Mouse (Mus musculus) hindbrain, embryonic 16.5 days (tissue): ENCODE results near the gene Phactr1. TPM values are rescaled to one million over a fixed set of nuclear protein-coding genes. Genes with fewer than 3 reads are reported as not detected.

ENCODE experiments used
- ATAC-seq: fragments of 200-750 bp; cut with Nextera tagmentation; 2 replicates; pipeline ENCODE4 v1.8.0; 2017; ENCODE audit warnings: moderate TSS enrichment, moderate library complexity
- H3K27ac ChIP-seq: fragments of 300-500 bp; sonication (generic); 2 replicates; pipeline ENCODE4 v1.5.1; 2014; ENCODE audit warnings: low read depth, mild to moderate bottlenecking, control low read depth, low read length, moderate library complexity
- H3K27me3 ChIP-seq: fragments of 300-500 bp; sonication (generic); replicated peaks from 2 replicates; pipeline ENCODE4 v1.6.1; 2014; ENCODE audit warnings: low read length; ENCODE audit not compliant: control insufficient read depth, insufficient read depth
- H3K36me3 ChIP-seq: fragments of 300-500 bp; sonication (generic); 2 replicates; pipeline ENCODE4 v1.6.1; 2014; ENCODE audit warnings: mild to moderate bottlenecking, low read length, moderate library complexity, mixed read lengths; ENCODE audit not compliant: control insufficient read depth, insufficient read depth
- H3K4me1 ChIP-seq: fragments of 300-500 bp; sonication (generic); 2 replicates; pipeline ENCODE4 v1.6.1; 2014; ENCODE audit warnings: low read depth, low read length; ENCODE audit not compliant: control insufficient read depth, insufficient read depth
- H3K4me2 ChIP-seq: fragments of 300-500 bp; sonication (generic); 2 replicates; pipeline ENCODE4 v1.6.1; 2014; ENCODE audit warnings: mild to moderate bottlenecking, low read length, control low read depth, moderate library complexity
- H3K4me3 ChIP-seq: fragments of 300-500 bp; sonication (generic); 2 replicates; pipeline ENCODE4 v1.5.1; 2014; ENCODE audit warnings: mild to moderate bottlenecking, low read length, control low read depth, moderate library complexity
- H3K9ac ChIP-seq: fragments of 300-500 bp; sonication (generic); 2 replicates; pipeline ENCODE4 v1.6.1; 2014; ENCODE audit warnings: low read depth, mild to moderate bottlenecking, control low read depth, low read length, moderate library complexity
- H3K9me3 ChIP-seq: fragments of 300-500 bp; sonication (generic); 2 replicates; pipeline ENCODE4 v1.6.1; 2014; ENCODE audit warnings: mild to moderate bottlenecking, low read length, moderate library complexity; ENCODE audit not compliant: control insufficient read depth
- WGBS: fragments of 180-500 bp; shearing (Covaris S2); extraction: QIAGEN DNeasy Blood & Tissue Kit; methylation state at CpG from one replicate; pipeline ENCODE4 v1.1.7; 2014; 5-methylcytosine and 5-hydroxymethylcytosine counted together
- polyA plus RNA-seq: library from polyadenylated mRNA; unstranded; fragments of >200 nt; fragmentation: Nextera tagmentation; extraction: Ambion mirVana; gene quantifications from 2 replicates; pipeline ENCODE4 v1.2.1, GENCODE M21; 2015

Phactr1 gene
- polyA plus RNA-seq, 1 experiment from 2014 or later = 49.9 TPM

- Histone ChIP-seq H3K27ac (peak overlapping the region; percentile 89), H3K27me3 (no peaks in the 10 kb centered on the region)
- peak; percentile 71 for ATAC-seq
Observed at GRCm38 (mm10) chr13:42709148-42709547, 28.7 kb downstream of the Phactr1 start.

GRCm38 (mm10) chr13:42709611-42710331 lies 29.3 kb downstream of the Phactr1 start:
- Histone ChIP-seq H3K27ac (peak overlapping the region; percentile 89), H3K4me2 (peak overlapping the region; percentile 67)
- under 1% methylated on average over 38 of the region's 39 CpGs for WGBS

More at GRCm38 (mm10) chr13:42709148-42709547, 28.7 kb downstream of the Phactr1 start:
- Histone ChIP-seq H3K4me2 (peak overlapping the region; percentile 67), H3K4me1 (peaks cover 14% of the 10 kb centered on the region), H3K36me3 (no peaks in the 10 kb centered on the region), H3K4me3 (peak overlapping the region; percentile 73), H3K9ac (peak overlapping the region; percentile 90), H3K9me3 (no peaks in the 10 kb centered on the region)
- WGBS = 6% methylated on average over 11 of the region's 11 CpGs

GRCm38 (mm10) chr13:42711510-42711909 lies 31.1 kb downstream of the Phactr1 start:
- no peak for ATAC-seq
- H3K4me2 ChIP-seq = peak overlapping the region; percentile 67
- H3K27me3 ChIP-seq = no peaks in the 10 kb centered on the region
- H3K4me1 ChIP-seq = peaks cover 14% of the 10 kb centered on the region
- H3K9me3 ChIP-seq = no peaks in the 10 kb centered on the region
- WGBS = 29% methylated on average over 2 of the region's 2 CpGs
- H3K4me3 ChIP-seq = no peak overlapping the region
- H3K36me3 ChIP-seq = no peaks in the 10 kb centered on the region
- no peak overlapping the region for H3K9ac ChIP-seq
- H3K27ac ChIP-seq = no peak overlapping the region

More at GRCm38 (mm10) chr13:42709611-42710331, 29.3 kb downstream of the Phactr1 start:
- H3K27me3 ChIP-seq = no peaks in the 10 kb centered on the region
- H3K9ac ChIP-seq = peak overlapping the region; percentile 90
- H3K9me3 ChIP-seq = no peaks in the 10 kb centered on the region
- peak; percentile 90 for ATAC-seq
- H3K4me1 ChIP-seq = peaks cover 14% of the 10 kb centered on the region
- H3K36me3 ChIP-seq = no peaks in the 10 kb centered on the region
- H3K4me3 ChIP-seq = peak overlapping the region; percentile 73

- H3K4me3 ChIP-seq = no peak overlapping the region
- no peaks in the 10 kb centered on the region for H3K36me3 ChIP-seq
- H3K4me2 ChIP-seq = no peak overlapping the region
- no peaks in the 10 kb centered on the region for H3K9me3 ChIP-seq
- H3K4me1 ChIP-seq = peaks cover 4% of the 10 kb centered on the region
- no peak for ATAC-seq
- no peaks in the 10 kb centered on the region for H3K27me3 ChIP-seq
- H3K27ac ChIP-seq = no peak overlapping the region
- no peak overlapping the region for H3K9ac ChIP-seq
- WGBS = 19% methylated on average over 9 of the region's 9 CpGs
Observed at GRCm38 (mm10) chr13:42719401-42719800, 39.0 kb downstream of the Phactr1 start.

- no peaks in the 10 kb centered on the region for H3K36me3 ChIP-seq
- H3K27me3 ChIP-seq = no peaks in the 10 kb centered on the region
- 36% methylated on average over 4 of the region's 4 CpGs for WGBS
Observed at GRCm38 (mm10) chr13:42720135-42720534, 39.7 kb downstream of the Phactr1 start.

GRCm38 (mm10) chr13:42720648-42721047 lies 40.2 kb downstream of the Phactr1 start:
- no peak for ATAC-seq
- Histone ChIP-seq H3K9me3 (no peaks in the 10 kb centered on the region), H3K4me3 (no peak overlapping the region), H3K4me2 (no peak overlapping the region), H3K4me1 (peaks cover 7% of the 10 kb centered on the region), H3K36me3 (no peaks in the 10 kb centered on the region), H3K9ac (no peak overlapping the region), H3K27ac (no peak overlapping the region), H3K27me3 (no peaks in the 10 kb centered on the region)
- 20% methylated on average over 1 of the region's 1 CpGs for WGBS

More at GRCm38 (mm10) chr13:42720135-42720534, 39.7 kb downstream of the Phactr1 start:
- H3K9ac ChIP-seq = no peak overlapping the region
- H3K27ac ChIP-seq = no peak overlapping the region
- ATAC-seq = no peak
- peaks cover 4% of the 10 kb centered on the region for H3K4me1 ChIP-seq
- H3K4me2 ChIP-seq = no peak overlapping the region
- H3K4me3 ChIP-seq = no peak overlapping the region
- H3K9me3 ChIP-seq = no peaks in the 10 kb centered on the region

- Histone ChIP-seq H3K36me3 (no peaks in the 10 kb centered on the region), H3K4me3 (no peak overlapping the region), H3K4me2 (no peak overlapping the region), H3K4me1 (peaks cover 9% of the 10 kb centered on the region), H3K9ac (no peak overlapping the region), H3K27me3 (no peaks in the 10 kb centered on the region), H3K9me3 (no peaks in the 10 kb centered on the region), H3K27ac (no peak overlapping the region)
- WGBS = 92% methylated on average over 3 of the region's 3 CpGs
- no peak for ATAC-seq
Observed at GRCm38 (mm10) chr13:42724011-42724410, 43.6 kb downstream of the Phactr1 start.

- Histone ChIP-seq H3K36me3 (no peaks in the 10 kb centered on the region), H3K4me3 (no peak overlapping the region), H3K27ac (no peak overlapping the region), H3K4me1 (peaks cover 5% of the 10 kb centered on the region; the same call in 1 of the 2 replicates), H3K9ac (no peak overlapping the region), H3K27me3 (no peaks in the 10 kb centered on the region), H3K4me2 (no peak overlapping the region), H3K9me3 (peaks cover under 1% of the 10 kb centered on the region)
- 46% methylated on average over 7 of the region's 7 CpGs for WGBS
- ATAC-seq = peak; percentile 54
Observed at GRCm38 (mm10) chr13:42725709-42726231, 45.3 kb downstream of the Phactr1 start.

GRCm38 (mm10) chr13:42737486-42737885 lies 57.1 kb downstream of the Phactr1 start:
- Histone ChIP-seq H3K4me1 (no peaks in the 10 kb centered on the region), H3K27ac (no peak overlapping the region), H3K9ac (no peak overlapping the region), H3K4me2 (no peak overlapping the region), H3K4me3 (no peak overlapping the region), H3K36me3 (no peaks in the 10 kb centered on the region), H3K27me3 (no peaks in the 10 kb centered on the region), H3K9me3 (no peaks in the 10 kb centered on the region)
- no peak for ATAC-seq
- 72% methylated on average over 5 of the region's 5 CpGs for WGBS
